Comparison of ENCODE assay signal across 9 mouse cellular contexts in the genomic region with DNA sequence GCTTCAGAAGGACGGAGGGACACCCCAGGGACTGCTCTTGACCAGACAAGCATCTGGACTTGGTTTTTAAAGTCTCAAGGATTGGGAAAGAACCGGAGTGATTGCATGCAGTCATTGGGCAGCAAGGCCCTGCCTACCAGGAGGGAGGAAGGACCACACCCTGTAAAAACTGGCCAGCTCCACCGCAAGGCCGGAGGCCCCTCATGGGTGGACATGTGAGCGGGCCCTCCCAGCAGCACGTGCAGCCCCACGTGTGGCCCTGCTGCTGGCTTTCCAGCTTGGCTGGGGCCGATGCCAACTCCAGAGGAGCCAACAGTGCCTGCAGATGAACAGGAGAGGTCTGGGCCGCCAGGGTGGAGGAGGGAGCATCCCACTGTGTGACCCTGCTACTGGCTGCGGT.
DNase-seq lines count a peak whose midpoint lies in the region; ATAC-seq and TF ChIP-seq lines count a peak whose summit lies in the region.
"Had no signal": no experiment of that assay in that cellular context is flagged by ENCODE, and none has a peak within 500 bp of the region (broad histone marks: within the 10 kb centered on the region; RNA-seq: fewer than 3 reads in every experiment).

No protein-coding gene starts in this region.

- H3K36me3 ChIP-seq in forebrain, embryonic 10.5 days (replicated peaks) = no peaks in the 10 kb centered on the region
- H3K36me3 ChIP-seq in forebrain, embryonic 16.5 days (ENCODE audit: control insufficient read depth, insufficient read depth) = no peaks in the 10 kb centered on the region
- H3K36me3 ChIP-seq in kidney, adult 2 months (ENCODE audit: control insufficient read depth, insufficient read depth, low read length) = no peaks in the 10 kb centered on the region

- no peaks in the 10 kb centered on the region for H3K9me3 ChIP-seq in forebrain, embryonic 10.5 days
- H3K9me3 ChIP-seq in forebrain, embryonic 16.5 days (ENCODE audit: control insufficient read depth, low read length) = 0 out of 2 replicates have a peak, but pooled peaks cover 3% of the 10 kb centered on the region

- H3K27ac ChIP-seq in forebrain, embryonic 10.5 days = 0 out of 2 replicates have a peak overlapping the region, but pooled peaks have one; percentile 22
- H3K27ac ChIP-seq in forebrain, embryonic 16.5 days (ENCODE audit: low read length) = no peak overlapping the region
- H3K27ac ChIP-seq in kidney, adult 2 months (ENCODE audit: insufficient read depth, low read depth, low read length) = 0 out of 2 replicates have a peak overlapping the region, but pooled peaks have one; percentile 6

- WGBS in forebrain, embryonic 10.5 days = 65% methylated on average over 10 of the region's 10 CpGs
- 56% methylated on average over 10 of the region's 10 CpGs for WGBS in forebrain, embryonic 16.5 days
- 25% methylated on average over 10 of the region's 10 CpGs for WGBS in kidney, adult 2 months

- no peaks in the 10 kb centered on the region for H3K27me3 ChIP-seq in forebrain, embryonic 10.5 days (ENCODE audit: poor library complexity, severe bottlenecking)
- H3K27me3 ChIP-seq in forebrain, embryonic 16.5 days (replicated peaks; ENCODE audit: control insufficient read depth, insufficient read depth, low read length) = no peaks in the 10 kb centered on the region
- no peaks in the 10 kb centered on the region for H3K27me3 ChIP-seq in kidney, adult 2 months (replicated peaks; ENCODE audit: control insufficient read depth, insufficient read depth, low read length)

- H3K4me1 ChIP-seq in forebrain, embryonic 10.5 days = peaks cover 6% of the 10 kb centered on the region; the same call in 1 of the 2 replicates
- no peaks in the 10 kb centered on the region for H3K4me1 ChIP-seq in forebrain, embryonic 16.5 days (replicated peaks; ENCODE audit: control insufficient read depth, insufficient read depth, low read length)
- peaks cover 8% of the 10 kb centered on the region for H3K4me1 ChIP-seq in kidney, adult 2 months (ENCODE audit: control insufficient read depth, insufficient read depth, low read length)
- H3K4me1 ChIP-seq: megakaryocyte, embryonic 14.5 days had no signal

- TF ChIP-seq CTCF in kidney, adult 2 months (conservative IDR thresholded peaks at IDR 0.05; ENCODE audit: insufficient read depth, insufficient read length, low read depth, low read length) = no peak

- no peak for ATAC-seq in forebrain, embryonic 16.5 days
- ATAC-seq in activated CD4-positive, CD25-positive, alpha-beta regulatory T cell, adult 4 months = no peak

- no peak overlapping the region for H3K4me3 ChIP-seq in forebrain, embryonic 10.5 days
- no peak overlapping the region for H3K4me3 ChIP-seq in forebrain, embryonic 16.5 days (replicated peaks; ENCODE audit: low read length)
- H3K4me3 ChIP-seq in kidney, adult 2 months (ENCODE audit: insufficient read depth, low read depth, low read length) = no peak overlapping the region
- H3K4me3 ChIP-seq: megakaryocyte, embryonic 14.5 days had no signal

- DNase-seq in forebrain, embryonic 10.5 days (ENCODE audit: extremely low spot score, low spot score) = no peak
- peak; percentile 94 for DNase-seq in adrenal gland, postnatal 10 days
- peak; percentile 48 to 51 for DNase-seq in frontal cortex, postnatal 25 days (ENCODE audit: low spot score in 2 of 2)
- peak; percentile 98 for DNase-seq in kidney, adult 2 months
- peak; percentile 62 to 66 for DNase-seq in left cerebral cortex, postnatal 25 days (ENCODE audit: low spot score in 2 of 2)
- DNase-seq in right cerebral cortex, adult 2 months (ENCODE audit: low spot score in 2 of 2) = peak; percentile 40 to 69

- intact Hi-C loops in left cerebral cortex, postnatal 25 days (cut with DNase I) = no loop called here

- H3K9ac ChIP-seq in forebrain, embryonic 16.5 days (replicated peaks; ENCODE audit: low read depth, low read length) = no peak overlapping the region

- TF ChIP-seq POLR2A in kidney, adult 2 months (IDR thresholded peaks at IDR 0.05; ENCODE audit: low read depth, low read length) = no peak

- H3K4me2 ChIP-seq in forebrain, embryonic 16.5 days (ENCODE audit: low read length) = no peak overlapping the region
